Mouse (Mus musculus) CH12.LX (cell line): ENCODE results near the gene Olfr315.
A peak's percentile ranks its signal among the peaks of the same experiment; 100 is the strongest.

Experiments used
- CTCF ChIP-seq, 2 experiments: IDR thresholded peaks in 1 of 2; conservative IDR thresholded peaks in 1 of 2; 2 replicates each; pipeline ENCODE4 v1.5.1; 2011 to 2012; ENCODE audit warnings: low read depth in 2 of 2, low read length in 2 of 2, improper control_type of control experiment in 1 of 2, inconsistent platforms in 1 of 2, mild to moderate bottlenecking in 1 of 2, moderate library complexity in 1 of 2
- HCFC1 ChIP-seq: IDR thresholded peaks from 2 replicates; pipeline ENCODE4 v1.6.1; 2012; ENCODE audit warnings: low read depth, mild to moderate bottlenecking, inconsistent platforms, low read length, improper control_type of control experiment
- POLR2A ChIP-seq: IDR thresholded peaks from 2 replicates; pipeline ENCODE4 v1.6.1; 2011; ENCODE audit warnings: low read depth, mild to moderate bottlenecking, improper control_type of control experiment, low read length

GRCm38 (mm10) chr11:58812001-58812400 is 39.0 kb downstream of the Olfr315 start:
- TF ChIP-seq CTCF (conservative IDR thresholded peaks at IDR 0.05 in 1 of 2, IDR thresholded peaks at IDR 0.05 in 1 of 2; ENCODE audit: low read depth in 2 of 2, low read length in 2 of 2) (peak; percentile 51 to 69; a peak in 3 of 4 replicates), POLR2A (no peak), HCFC1 (no peak)
